Mouse (Mus musculus) B cell, adult 2 months (primary cell): ENCODE measurements around the gene Med24.

Experiments used
- DNase-seq, 2 experiments: peaks; one replicate each; pipeline ENCODE4 v3.0.0; 2022

Med24 gene

DNA sequence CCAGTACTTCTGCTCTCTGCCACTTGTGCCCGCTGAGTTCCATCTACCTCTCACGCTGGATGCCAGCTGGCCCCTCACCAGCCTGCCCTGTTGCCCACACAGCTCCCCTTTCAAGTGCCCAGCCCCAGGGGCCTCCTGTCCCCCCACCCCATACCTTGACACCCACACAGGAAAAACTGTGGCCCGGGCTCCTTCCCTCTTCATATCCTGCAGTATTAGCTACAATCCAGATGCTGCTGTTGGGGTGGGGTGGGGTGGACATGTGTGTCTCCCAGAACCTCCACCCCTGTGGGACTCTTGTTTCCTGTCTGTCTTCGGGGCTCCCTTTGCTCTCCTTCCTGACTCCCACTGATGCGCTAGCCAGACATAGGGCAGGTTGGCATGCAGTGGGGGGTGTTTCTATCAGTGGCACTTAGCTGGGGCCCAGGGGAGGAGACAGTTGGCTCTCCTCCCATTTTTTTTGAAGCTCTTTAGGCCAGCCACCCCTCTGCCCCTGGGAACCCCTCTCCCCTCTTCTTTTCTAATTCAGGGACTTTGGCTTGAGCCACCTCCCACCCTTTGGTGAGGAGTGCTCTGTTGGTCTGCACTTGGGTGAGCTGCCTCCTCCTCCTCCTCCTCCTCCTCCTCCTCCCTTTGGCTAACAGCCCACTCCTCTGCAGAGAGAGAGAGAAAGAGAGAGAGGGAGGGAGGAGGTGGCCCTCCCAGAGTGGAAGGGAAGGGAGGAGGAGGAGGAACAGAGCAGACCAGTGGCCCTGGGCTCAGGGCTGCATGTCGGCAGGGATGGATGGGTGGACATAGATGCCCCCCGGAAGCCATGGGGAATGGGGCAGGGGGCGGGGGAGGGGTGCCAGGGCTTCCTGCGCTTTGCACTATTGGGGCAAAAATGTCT, 36.4 kb upstream of the Med24 start:
- DNase-seq: no peak

DNA sequence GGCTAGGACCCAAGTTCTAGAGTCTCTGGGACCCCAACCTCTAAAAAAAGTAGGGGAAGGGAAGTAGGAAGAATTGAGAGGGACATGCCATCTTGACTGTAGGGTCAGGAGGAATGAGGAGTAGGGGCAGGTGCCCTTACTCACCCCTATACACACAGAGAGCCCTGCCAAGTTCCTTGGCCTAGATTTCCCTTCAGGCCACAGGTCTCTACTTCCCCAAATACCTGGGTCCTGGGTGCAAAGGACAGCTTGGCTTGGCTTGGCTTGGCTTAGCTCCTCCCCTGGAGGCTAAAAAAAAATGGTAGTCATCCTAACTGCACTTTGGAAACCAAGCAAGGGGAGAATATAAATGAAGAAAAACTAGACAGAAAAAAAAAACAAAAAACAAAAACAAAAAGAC, 35.5 kb upstream of the Med24 start:
- no peak for DNase-seq

DNA sequence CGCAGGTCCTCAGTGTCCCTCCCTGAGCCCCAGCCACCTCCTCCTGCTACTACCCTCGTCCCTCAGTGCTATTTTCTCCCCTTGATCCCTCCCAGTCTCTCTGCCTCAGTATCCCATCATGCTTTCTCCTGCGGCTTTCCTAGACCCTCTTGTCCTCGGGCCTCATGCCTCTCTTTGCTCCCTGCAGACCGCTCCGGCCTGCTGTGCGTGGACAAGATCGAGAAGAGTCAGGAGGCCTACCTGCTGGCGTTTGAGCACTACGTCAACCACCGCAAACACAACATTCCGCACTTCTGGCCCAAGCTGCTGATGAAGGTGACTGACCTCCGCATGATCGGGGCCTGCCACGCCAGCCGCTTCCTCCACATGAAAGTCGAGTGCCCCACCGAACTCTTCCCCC, 34.9 kb upstream of the Med24 start:
- DNase-seq: no peak

DNA sequence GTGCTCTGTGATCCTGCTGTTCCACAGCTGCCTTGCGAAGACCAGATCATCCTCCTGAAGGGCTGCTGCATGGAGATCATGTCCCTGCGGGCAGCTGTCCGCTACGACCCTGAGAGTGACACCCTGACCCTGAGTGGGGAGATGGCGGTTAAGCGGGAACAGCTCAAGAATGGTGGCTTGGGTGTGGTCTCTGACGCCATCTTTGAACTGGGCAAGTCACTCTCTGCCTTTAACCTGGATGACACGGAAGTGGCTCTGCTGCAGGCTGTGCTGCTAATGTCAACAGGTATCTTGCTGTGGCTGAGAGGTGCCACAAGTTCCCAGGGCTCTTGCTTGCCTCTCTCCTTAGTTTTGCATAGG, 34.2 kb upstream of the Med24 start:
- DNase-seq: no peak

DNA sequence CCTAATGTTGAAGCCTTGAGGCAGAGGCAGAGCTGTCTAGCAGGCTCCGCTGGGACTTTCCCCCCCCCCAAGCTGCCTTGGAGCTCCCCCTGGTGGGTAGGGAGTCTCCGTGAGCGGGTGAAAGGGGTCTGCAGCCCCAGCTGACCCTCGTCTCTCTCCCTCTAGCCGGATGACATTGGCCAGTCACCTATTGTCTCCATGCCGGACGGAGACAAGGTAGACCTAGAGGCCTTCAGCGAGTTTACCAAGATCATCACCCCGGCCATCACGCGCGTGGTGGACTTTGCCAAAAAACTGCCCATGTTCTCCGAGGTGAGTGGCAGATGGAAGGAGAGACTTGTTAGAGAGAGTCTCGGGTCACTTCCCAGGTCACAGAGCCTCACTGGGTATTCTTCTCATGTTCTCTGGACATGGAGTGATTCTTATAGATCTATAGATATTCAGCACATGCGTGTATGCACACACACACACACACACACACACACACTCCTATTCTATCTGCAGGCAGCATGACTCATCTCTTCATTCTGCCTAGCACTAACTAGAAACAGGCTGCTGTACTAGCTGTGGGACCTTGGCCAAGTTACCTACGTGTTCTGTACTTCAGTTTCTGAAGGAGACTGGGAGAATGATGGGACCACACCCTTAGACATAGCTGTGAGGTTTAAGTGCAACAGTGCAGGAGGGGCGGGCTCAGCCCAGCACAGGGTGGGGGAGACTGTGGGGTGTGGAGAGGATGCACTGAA, 33.7 kb upstream of the Med24 start:
- no peak for DNase-seq

DNA sequence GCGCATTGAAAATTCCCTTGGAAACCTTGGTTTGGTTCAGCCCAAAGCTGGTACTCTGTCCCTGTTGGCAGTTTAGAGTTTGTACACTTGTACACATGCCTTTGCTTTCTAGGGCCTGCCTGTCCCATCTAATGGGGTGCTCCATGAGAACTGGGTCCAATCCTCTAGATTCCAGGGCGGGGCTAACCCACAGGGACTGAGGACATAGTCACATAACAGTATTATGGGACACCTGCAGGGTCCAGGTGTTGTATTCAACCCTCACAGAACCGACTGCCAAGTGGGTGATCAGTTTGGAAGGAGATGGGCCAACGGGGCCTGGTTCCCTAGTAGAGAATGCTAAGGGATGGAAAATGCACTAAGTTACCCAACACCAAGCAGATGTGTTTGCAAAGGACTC, 32.7 kb upstream of the Med24 start:
- DNase-seq: no peak

- DNase-seq: no peak
Observed at GRCm38 (mm10) chr11:98756711-98757110, 27.5 kb upstream of the Med24 start.

GRCm38 (mm10) chr11:98755726-98756380, 26.6 kb upstream of the Med24 start:
- DNase-seq: no peak

DNA sequence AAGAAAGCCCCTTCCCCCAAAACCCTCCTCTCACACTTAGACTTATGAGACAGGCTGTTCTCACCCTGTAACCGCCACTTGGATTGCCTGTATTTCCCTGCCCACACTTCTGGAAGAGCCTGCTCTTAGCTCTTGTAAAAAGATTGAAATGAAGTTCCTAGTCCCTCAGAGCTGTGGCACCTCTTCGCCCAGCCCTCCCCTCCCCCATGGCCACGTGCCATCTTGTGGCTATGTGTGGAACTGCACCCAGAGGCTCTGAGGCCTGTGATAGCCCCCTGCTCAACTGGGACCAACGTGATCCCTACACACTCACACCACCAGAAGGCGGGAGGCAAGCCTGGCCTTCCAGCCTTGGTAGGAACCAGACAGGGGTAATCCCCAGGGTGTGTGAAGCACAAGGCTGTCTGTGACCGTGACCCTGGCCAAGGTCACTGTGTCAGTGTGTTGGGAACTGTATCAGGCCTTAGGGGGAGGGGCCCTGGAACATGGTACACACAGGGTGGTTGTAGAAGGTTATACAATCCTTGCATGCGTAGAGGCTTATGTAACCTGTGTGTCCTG, 25.5 kb upstream of the Med24 start:
- DNase-seq: peak; percentile 87

DNA sequence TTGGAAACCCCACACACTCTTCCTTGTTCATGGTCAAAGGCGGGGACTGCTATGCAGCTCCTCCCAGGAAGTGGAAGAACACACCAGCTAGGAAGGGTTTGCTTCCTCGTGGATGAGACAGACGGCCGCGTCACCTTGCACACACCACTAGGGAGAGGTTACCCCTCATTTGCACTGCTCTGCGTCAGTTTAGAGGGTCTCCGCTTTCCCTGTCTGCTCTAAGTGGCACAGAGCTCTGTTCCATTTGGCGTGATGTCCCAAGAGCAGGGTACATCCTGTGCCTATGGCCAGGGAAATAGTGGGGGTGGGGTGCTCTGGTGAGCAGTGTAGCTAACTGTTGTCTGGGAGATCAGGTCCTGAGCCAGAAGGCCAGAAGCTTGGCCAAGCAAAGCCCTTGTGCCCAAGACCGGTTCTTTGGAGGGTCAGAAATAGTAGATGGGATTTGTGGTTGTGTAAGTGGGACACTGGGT, 25.0 kb upstream of the Med24 start:
- DNase-seq: no peak

DNA sequence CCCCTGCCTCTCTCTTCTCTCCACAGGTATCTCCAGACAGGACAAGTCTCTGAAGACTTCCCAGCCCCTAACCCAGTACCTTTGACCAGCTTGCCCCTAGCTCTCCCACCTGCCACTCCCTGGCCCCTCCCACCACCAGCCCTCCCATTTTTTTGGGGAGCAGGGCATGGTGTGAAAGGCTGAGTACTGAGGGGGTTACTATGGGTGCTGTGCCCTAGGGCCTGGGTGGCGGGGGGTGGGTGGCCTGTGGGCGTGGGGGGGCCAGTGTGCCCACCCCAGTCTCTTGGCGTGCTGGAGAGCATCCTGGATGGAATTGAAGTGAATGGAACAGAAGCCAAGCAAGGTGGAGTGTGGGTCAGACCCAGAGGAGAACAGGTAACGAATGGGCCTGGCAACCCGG, 24.0 kb upstream of the Med24 start:
- no peak for DNase-seq

DNA sequence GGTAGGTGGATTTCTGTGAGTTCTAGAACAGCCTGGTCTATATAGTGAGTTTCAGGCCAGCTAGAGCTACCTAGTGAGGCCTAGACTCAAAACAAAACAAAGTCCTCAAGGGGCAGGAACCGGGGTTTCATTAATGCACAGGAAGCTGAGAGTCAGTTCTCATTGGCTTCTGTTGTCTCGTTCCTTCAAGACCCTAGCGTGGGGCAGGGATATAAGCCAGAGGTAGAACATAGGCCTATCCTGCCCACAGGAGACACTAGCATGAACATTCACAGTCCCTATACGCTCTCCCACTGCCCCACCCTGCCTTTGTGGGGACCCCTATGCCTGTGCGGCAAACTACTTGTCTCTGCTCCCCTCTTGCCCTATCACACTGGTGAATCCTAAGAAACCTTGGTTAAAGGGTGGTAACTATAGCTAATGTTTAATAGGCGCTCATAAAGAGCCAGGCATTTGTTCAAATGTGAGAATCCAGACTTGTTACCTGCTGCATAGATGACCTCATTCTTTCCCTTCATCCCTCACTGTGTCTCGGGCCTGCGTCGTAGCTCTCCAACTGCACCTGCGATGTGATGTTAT, 23.4 kb upstream of the Med24 start:
- DNase-seq: no peak

DNA sequence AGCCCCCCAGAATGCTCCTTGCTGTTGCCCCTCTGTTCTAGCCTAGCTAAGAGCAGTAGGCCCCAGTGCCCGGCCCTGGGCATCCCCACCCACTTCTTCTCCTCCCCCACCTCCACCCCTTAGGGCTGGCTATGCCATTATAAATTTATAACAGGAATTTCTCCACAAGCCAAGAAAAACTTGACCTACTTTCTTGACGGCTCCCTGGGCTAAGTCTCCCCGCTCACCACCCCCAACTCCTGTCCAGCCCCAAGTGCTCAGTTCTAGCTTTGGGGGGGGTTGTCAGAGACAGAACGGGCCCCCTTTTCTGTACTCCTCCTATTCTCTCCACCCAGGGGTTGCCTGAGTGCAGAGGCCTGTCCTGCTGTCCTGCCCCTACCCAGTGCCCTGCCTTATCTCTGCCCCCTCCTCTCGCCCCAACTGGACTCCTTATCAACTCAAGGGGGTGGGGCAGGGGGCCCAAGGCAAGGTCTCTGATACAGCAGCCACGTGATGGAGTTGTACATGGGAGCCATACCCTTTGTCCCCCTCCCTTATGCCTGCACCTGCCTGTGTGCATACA, 22.1 kb upstream of the Med24 start:
- no peak for DNase-seq

DNA sequence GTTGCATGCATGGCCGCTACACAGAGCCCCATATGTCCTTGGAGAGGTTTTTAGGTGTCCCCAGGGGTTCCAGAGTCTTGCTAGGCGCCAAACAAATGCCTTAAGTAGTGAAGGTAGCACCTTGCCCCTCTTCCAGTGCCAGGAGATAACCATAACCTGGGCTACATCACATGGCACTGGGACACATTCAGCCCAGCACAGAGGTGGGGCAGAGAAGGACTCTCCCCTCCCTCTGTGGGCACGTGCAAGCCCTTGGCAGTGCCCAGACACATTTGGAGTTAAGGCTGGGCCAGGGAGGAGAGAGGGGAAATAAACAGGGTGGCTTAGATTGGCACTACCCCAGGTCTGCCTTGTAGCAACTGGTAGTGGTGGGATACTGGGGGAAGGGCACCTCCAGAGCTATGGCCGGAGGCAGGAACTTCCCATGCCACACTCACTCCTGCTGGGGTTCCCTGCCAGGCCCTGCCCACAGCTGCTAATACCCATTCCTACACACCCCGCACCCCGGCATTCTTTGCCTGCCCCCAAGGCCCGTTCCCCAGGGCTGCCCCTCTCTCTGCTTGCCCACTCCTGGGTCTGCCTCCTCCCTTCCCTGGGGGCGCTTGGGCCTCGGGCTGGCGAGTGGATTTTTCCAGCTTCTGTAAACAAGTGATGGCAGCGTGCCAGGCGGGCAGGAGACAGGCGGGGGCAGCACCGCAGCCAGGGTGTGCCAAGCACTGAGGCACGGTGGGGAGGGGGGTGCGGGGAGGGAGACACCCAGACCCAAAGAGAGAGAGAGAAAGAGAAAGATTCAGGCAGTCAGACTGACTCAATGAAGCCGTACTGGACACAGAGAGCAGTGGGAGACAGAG, 21.3 kb upstream of the Med24 start:
- no peak for DNase-seq

- no peak for DNase-seq
Observed at GRCm38 (mm10) chr11:98749716-98750115, 20.5 kb upstream of the Med24 start.

DNA sequence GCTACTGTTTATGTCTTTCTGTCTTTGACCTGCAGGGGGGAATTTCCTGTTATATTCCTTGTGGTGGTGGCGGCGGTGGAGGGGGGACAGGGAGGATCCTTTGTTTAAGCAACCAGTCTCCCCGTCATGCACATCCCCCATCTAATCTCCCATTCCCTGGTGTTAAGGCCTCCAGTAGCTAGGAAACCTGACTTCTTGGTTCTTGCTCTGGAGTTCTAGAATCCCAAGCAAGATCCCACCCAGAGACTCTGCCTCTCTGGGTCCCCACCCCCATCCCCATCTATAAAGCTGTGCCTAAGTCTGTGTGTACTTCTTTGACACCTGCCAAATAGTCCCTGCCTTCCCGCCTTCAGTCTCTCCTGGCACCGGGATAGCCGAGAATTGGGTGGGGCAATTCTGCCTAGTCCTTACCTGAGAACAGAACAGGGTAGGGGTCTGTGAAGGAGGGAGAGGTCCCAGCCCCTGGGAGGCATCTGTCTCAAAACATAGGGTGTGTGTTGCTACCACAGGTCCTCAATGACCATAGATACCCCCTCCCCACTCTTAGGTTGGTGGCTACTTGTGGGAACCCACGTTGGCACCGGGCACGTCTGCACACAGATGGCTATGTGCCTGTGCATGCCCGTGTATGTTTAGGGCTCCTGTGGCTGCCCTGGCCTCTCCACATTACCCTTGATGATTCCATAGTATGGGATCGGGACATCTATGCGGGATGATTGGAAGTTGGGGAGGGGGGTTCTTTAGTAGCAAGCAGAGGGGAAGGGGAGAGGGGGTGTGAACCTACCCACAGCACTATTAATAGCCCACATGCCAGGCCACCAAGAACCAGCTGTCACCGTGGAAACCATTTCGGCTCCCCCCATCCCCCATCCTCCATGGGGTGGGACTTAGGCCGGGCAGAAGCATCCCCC, 19.5 kb upstream of the Med24 start:
- peak; percentile 43 for DNase-seq

DNA sequence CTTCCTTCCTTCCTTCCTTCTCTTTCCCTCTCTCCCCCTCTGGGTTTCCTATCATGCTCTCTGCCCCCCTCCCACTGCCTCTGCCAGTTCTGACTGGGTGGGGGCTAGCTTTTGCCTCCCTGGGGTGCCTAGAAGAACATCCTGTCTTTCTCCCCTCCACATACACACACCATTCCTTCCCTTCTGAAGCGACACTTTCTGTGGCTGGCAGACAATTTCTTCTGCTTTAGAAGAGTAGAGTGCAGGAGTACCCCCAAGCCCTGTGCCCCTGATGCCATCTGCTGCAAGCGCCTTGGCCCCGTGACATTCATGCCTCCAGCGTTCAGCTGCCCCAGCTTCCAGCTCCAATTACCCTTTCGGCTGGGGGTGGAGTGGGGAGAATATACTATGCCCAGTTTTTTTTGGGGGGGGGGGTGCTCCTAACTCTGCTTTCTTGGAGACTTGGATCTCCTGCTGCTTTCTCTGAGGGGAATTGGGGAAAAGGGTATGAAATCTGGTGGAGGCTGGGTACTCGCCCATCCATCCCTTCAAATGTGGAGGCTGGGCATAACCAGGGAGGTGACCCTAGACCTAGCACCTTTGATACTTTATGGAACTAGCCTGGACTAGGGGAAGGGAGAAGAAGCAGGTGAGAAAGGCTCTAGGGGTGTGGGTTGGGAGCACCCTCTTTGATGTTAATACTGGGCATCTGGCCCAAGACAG, 18.7 kb upstream of the Med24 start:
- no peak for DNase-seq

- DNase-seq: peak; percentile 67 to 68
Observed at GRCm38 (mm10) chr11:98746855-98747693, 17.8 kb upstream of the Med24 start.
